Mouse (Mus musculus): ENCODE measurements at regions not wholly inside any gene's neighbourhood (a gene's known extent, or its start where the extent isn't known, plus 50 kb on each side); places are given as distances from the start of the nearest gene placed in this dataset.
A peak's percentile ranks its signal among the peaks of the same experiment; 100 is the strongest.

- ATAC-seq (replicated peaks; ENCODE audit: poor library complexity, severe bottlenecking), result peak; percentile 61
These were observed 98.4 kb downstream of the Akap11 start for GRCm38 (mm10) chr14:78438064-78438677.

- no peak for ATAC-seq (replicated peaks; ENCODE audit: poor library complexity, severe bottlenecking)
These were observed 100.0 kb downstream of the Akap11 start for GRCm38 (mm10) chr14:78436586-78436985.

- no peak for ATAC-seq (replicated peaks; ENCODE audit: poor library complexity, severe bottlenecking)
These were observed 100.6 kb downstream of the Akap11 start for GRCm38 (mm10) chr14:78435982-78436381.

- ATAC-seq (replicated peaks; ENCODE audit: poor library complexity, severe bottlenecking), result no peak
These were observed 101.0 kb downstream of the Akap11 start for GRCm38 (mm10) chr14:78435561-78435960.

- ATAC-seq (replicated peaks; ENCODE audit: poor library complexity, severe bottlenecking), result no peak
These were observed 101.9 kb downstream of the Akap11 start for GRCm38 (mm10) chr14:78434753-78435152.

- no peak for ATAC-seq (replicated peaks; ENCODE audit: poor library complexity, severe bottlenecking)
These were observed 102.5 kb downstream of the Akap11 start for GRCm38 (mm10) chr14:78434126-78434525.

GRCm38 (mm10) chr14:78432471-78432870 lies 104.1 kb downstream of the Akap11 start:
- ATAC-seq (replicated peaks; ENCODE audit: poor library complexity, severe bottlenecking), result no peak

GRCm38 (mm10) chr14:78431931-78432330 lies 104.7 kb downstream of the Akap11 start:
- ATAC-seq (replicated peaks; ENCODE audit: poor library complexity, severe bottlenecking), result no peak

GRCm38 (mm10) chr14:78431406-78431805 lies 105.2 kb downstream of the Akap11 start:
- no peak for ATAC-seq (replicated peaks; ENCODE audit: poor library complexity, severe bottlenecking)

GRCm38 (mm10) chr14:78428233-78429019 lies 108.2 kb downstream of the Akap11 start:
- no peak for ATAC-seq (replicated peaks; ENCODE audit: poor library complexity, severe bottlenecking)

- ATAC-seq (replicated peaks; ENCODE audit: poor library complexity, severe bottlenecking), result no peak
These were observed 109.5 kb downstream of the Akap11 start for GRCm38 (mm10) chr14:78427062-78427461.

- no peak for ATAC-seq (replicated peaks; ENCODE audit: poor library complexity, severe bottlenecking)
These were observed 114.0 kb downstream of the Akap11 start for GRCm38 (mm10) chr14:78422601-78423000.

- no peak for ATAC-seq (replicated peaks; ENCODE audit: poor library complexity, severe bottlenecking)
These were observed 113.1 kb upstream of the Tnfsf11 start for GRCm38 (mm10) chr14:78420966-78421365.

GRCm38 (mm10) chr14:78420176-78420575 lies 112.3 kb upstream of the Tnfsf11 start:
- ATAC-seq (replicated peaks; ENCODE audit: poor library complexity, severe bottlenecking), result peak; percentile 84

GRCm38 (mm10) chr14:78405568-78405967 lies 97.7 kb upstream of the Tnfsf11 start:
- ATAC-seq (replicated peaks; ENCODE audit: poor library complexity, severe bottlenecking), result no peak

- no peak for ATAC-seq (replicated peaks; ENCODE audit: poor library complexity, severe bottlenecking)
These were observed 90.1 kb upstream of the Tnfsf11 start for GRCm38 (mm10) chr14:78397914-78398313.

- ATAC-seq (replicated peaks; ENCODE audit: poor library complexity, severe bottlenecking), result no peak
These were observed 87.8 kb upstream of the Tnfsf11 start for GRCm38 (mm10) chr14:78395631-78396030.

- ATAC-seq (replicated peaks; ENCODE audit: poor library complexity, severe bottlenecking), result no peak
These were observed 79.2 kb upstream of the Tnfsf11 start for GRCm38 (mm10) chr14:78387011-78387410.

- no peak for ATAC-seq (replicated peaks; ENCODE audit: poor library complexity, severe bottlenecking)
These were observed 76.5 kb upstream of the Tnfsf11 start for GRCm38 (mm10) chr14:78384370-78384769.

GRCm38 (mm10) chr14:78383256-78383709 lies 75.4 kb upstream of the Tnfsf11 start:
- peak; percentile 86 for ATAC-seq (replicated peaks; ENCODE audit: poor library complexity, severe bottlenecking)

- no peak for ATAC-seq (replicated peaks; ENCODE audit: poor library complexity, severe bottlenecking)
These were observed 72.2 kb upstream of the Tnfsf11 start for GRCm38 (mm10) chr14:78380011-78380410.

- no peak for ATAC-seq (replicated peaks; ENCODE audit: poor library complexity, severe bottlenecking)
These were observed 68.7 kb upstream of the Tnfsf11 start for GRCm38 (mm10) chr14:78376591-78376990.

Data from granulocyte monocyte progenitor cell, adult 5-6 weeks (primary cell).